Mouse (Mus musculus): ENCODE measurements around the gene Wdr53.

DNA sequence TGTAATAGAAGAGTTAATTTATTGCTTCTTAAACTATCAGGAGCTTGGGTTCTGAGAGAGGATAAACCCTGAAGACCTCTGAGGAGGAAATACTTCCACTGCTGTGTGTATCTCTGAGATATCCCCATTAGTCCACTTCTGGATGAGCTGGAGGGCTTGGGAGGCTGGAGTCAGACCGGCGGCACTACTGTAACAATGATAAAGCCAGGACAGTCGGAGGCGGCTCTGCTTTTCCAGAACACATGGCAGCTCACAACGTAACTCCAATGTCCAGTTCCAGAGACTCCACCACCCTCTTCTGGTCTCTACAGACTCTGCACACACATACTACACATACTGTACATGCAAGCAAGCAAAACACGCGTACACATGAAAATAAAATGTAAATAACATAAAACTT, 56.9 kb downstream of the Wdr53 start:
- TF ChIP-seq CTCF (IDR thresholded peaks at IDR 0.05; ENCODE audit: low read depth) (no peak), EP300 (optimal IDR thresholded peaks at IDR 0.05) (no peak)
